10 mouse cellular contexts compared by ENCODE assay signal in genomic region chr4:87229224-87229959, GRCm38 (mm10). TPM values are rescaled to one million over a fixed set of nuclear protein-coding genes. Genes with fewer than 3 reads are reported as not detected.
A peak's percentile ranks its signal among the peaks of the same experiment; 100 is the strongest.
DNase-seq lines count a peak whose midpoint lies in the region; ATAC-seq and TF ChIP-seq lines count a peak whose summit lies in the region.
"Had no signal": no experiment of that assay in that cellular context is flagged by ENCODE, and none has a peak within 500 bp of the region (broad histone marks: within the 10 kb centered on the region; RNA-seq: fewer than 3 reads in every experiment).

No protein-coding gene starts in this region.

- 9% methylated on average over 14 of the region's 14 CpGs for WGBS in cerebellum, adult 2 months
- 13% methylated on average over 14 of the region's 14 CpGs for WGBS in limb, embryonic 13.5 days
- WGBS in stomach, embryonic 14.5 days: 18% methylated on average over 14 of the region's 14 CpGs

- ATAC-seq in limb, embryonic 13.5 days (ENCODE audit: low FRiP score, low read depth): 0 out of 2 replicates have a peak, but pooled peaks have one; percentile 9
- no peak for ATAC-seq in stomach, embryonic 14.5 days (ENCODE audit: insufficient number of reproducible peaks, insufficient read depth, low FRiP score, low read depth)
- no peak for ATAC-seq in megakaryocyte progenitor cell, adult 5-6 weeks (replicated peaks; ENCODE audit: poor library complexity)

- TF ChIP-seq POLR2A in cerebellum, adult 2 months (IDR thresholded peaks at IDR 0.05; ENCODE audit: borderline replicate concordance, insufficient read depth, low read length): no peak
- no peak for TF ChIP-seq POLR2A in testis, adult 2 months (IDR thresholded peaks at IDR 0.05; ENCODE audit: control insufficient read depth, low read depth, low read length)

- H3K9me3 ChIP-seq in limb, embryonic 13.5 days: no peaks in the 10 kb centered on the region
- no peaks in the 10 kb centered on the region for H3K9me3 ChIP-seq in stomach, embryonic 14.5 days (ENCODE audit: control insufficient read depth, low read depth, low read length)

- peak in 1 of 2 experiments; percentile 29 for DNase-seq in cerebellum, adult 2 months
- DNase-seq in cerebellum, adult 18-20 months: no peak
- DNase-seq in testis, postnatal 14 days (ENCODE audit: low spot score): no peak
- no peak for DNase-seq in layer of hippocampus, postnatal 25 days (ENCODE audit: extremely low spot score in 1 of 2, low spot score in 1 of 2)

- H3K4me3 ChIP-seq in cerebellum, adult 2 months (replicated peaks; ENCODE audit: insufficient read depth, low read depth, low read length): peak overlapping the region; percentile 75
- H3K4me3 ChIP-seq in testis, adult 2 months (ENCODE audit: control insufficient read depth, low read depth, low read length): peak overlapping the region; percentile 73
- H3K4me3 ChIP-seq in limb, embryonic 13.5 days: peak overlapping the region; percentile 57
- peak overlapping the region; percentile 44 for H3K4me3 ChIP-seq in stomach, embryonic 14.5 days (ENCODE audit: low read depth, low read length)
- H3K4me3 ChIP-seq: erythroblast, embryonic 14.5 days had no signal

- peak overlapping the region; percentile 61; the same call in 1 of the 2 replicates for H3K9ac ChIP-seq in limb, embryonic 13.5 days
- no peak overlapping the region; the same call in 1 of the 2 replicates for H3K9ac ChIP-seq in stomach, embryonic 14.5 days (replicated peaks; ENCODE audit: low read depth, low read length)

- H3K27me3 ChIP-seq in cerebellum, adult 2 months (ENCODE audit: control insufficient read depth, insufficient read depth, low read length): no peaks in the 10 kb centered on the region; the same call in 1 of the 2 replicates
- H3K27me3 ChIP-seq in testis, adult 2 months (ENCODE audit: control insufficient read depth, insufficient read depth, low read length): no peaks in the 10 kb centered on the region
- H3K27me3 ChIP-seq in limb, embryonic 13.5 days: peaks cover 48% of the 10 kb centered on the region
- H3K27me3 ChIP-seq in stomach, embryonic 14.5 days (ENCODE audit: control insufficient read depth, insufficient read depth, low read length): 0 out of 2 replicates have a peak, but pooled peaks cover 10% of the 10 kb centered on the region

- H3K36me3 ChIP-seq in testis, adult 2 months (ENCODE audit: control insufficient read depth, insufficient read depth, low read length): no peaks in the 10 kb centered on the region
- H3K36me3 ChIP-seq in limb, embryonic 13.5 days: no peaks in the 10 kb centered on the region
- no peaks in the 10 kb centered on the region for H3K36me3 ChIP-seq in stomach, embryonic 14.5 days (ENCODE audit: control insufficient read depth, insufficient read depth, low read length)

- H3K4me2 ChIP-seq in limb, embryonic 13.5 days (replicated peaks): peak overlapping the region; percentile 96
- H3K4me2 ChIP-seq in stomach, embryonic 14.5 days (replicated peaks; ENCODE audit: low read depth, low read length): peak overlapping the region; percentile 97

- peak overlapping the region; percentile 20; the same call in 1 of the 2 replicates for H3K27ac ChIP-seq in cerebellum, adult 2 months (ENCODE audit: insufficient read depth, low read length)
- no peak overlapping the region for H3K27ac ChIP-seq in testis, adult 2 months (ENCODE audit: control insufficient read depth, insufficient read depth, low read depth, low read length)
- no peak overlapping the region for H3K27ac ChIP-seq in limb, embryonic 13.5 days
- no peak overlapping the region for H3K27ac ChIP-seq in stomach, embryonic 14.5 days (ENCODE audit: low read length)

- TF ChIP-seq CTCF in cerebellum, adult 2 months (IDR thresholded peaks at IDR 0.05; ENCODE audit: borderline replicate concordance, insufficient read depth, low read depth, low read length): no peak
- no peak for TF ChIP-seq CTCF in testis, adult 2 months (IDR thresholded peaks at IDR 0.05; ENCODE audit: control insufficient read depth, insufficient read depth, insufficient replicate concordance, low read depth, low read length)

- no peaks in the 10 kb centered on the region for H3K4me1 ChIP-seq in cerebellum, adult 2 months (ENCODE audit: control insufficient read depth, insufficient read depth, low read length)
- peaks cover 8% of the 10 kb centered on the region for H3K4me1 ChIP-seq in testis, adult 2 months (ENCODE audit: control insufficient read depth, insufficient read depth, low read length)
- H3K4me1 ChIP-seq in limb, embryonic 13.5 days: peaks cover 10% of the 10 kb centered on the region
- 0 out of 2 replicates have a peak, but pooled peaks cover 2% of the 10 kb centered on the region for H3K4me1 ChIP-seq in stomach, embryonic 14.5 days (ENCODE audit: control insufficient read depth, insufficient read depth, low read length)

RNA-seq across cellular contexts. Expression of gene Slc24a2, which starts 0.9 kb away (rescaled TPM):
- polyA plus RNA-seq in cerebellum, adult 2 months (2012; rRNA removed): 82.1 and 83.2 TPM in 2 replicates
- 0.17 and 0.40 TPM in 2 replicates for polyA plus RNA-seq in testis, adult 2 months (2012; rRNA removed)
- 0.92 and 1.0 TPM in 2 replicates for polyA plus RNA-seq in limb, embryonic 13.5 days (2015; fragmentation: Nextera tagmentation; extraction: Ambion mirVana)
- polyA plus RNA-seq in stomach, embryonic 14.5 days (2014; fragmentation: Nextera tagmentation; extraction: Ambion mirVana): 0.11 and 0.14 TPM in 2 replicates
- total RNA-seq in megakaryocyte progenitor cell, adult 5-6 weeks (2015): not detected in 2 replicates
- not detected in 2 replicates for total RNA-seq in megakaryocyte progenitor cell, adult 5-6 weeks (2017)
- 100 to 1,000 TPM; 339 to 378 TPM for total RNA-seq in layer of hippocampus, postnatal 25 days (2021)
- polyA plus RNA-seq: C2C12; erythroblast, embryonic 14.5 days had no signal

Comparison
In these comparisons a context has a peak if more than half of its experiments do, and no peak if none do; other contexts are left out.
1. RNA of gene Slc24a2, which starts 0.9 kb away (polyA plus RNA-seq): 82.1 to 83.2 TPM in cerebellum, adult 2 months; 0.92 to 1.0 TPM in limb, embryonic 13.5 days, 0.17 to 0.40 TPM in testis, adult 2 months and 0.11 to 0.14 TPM in stomach, embryonic 14.5 days; every median in the first group is over 10 times any median in the second.
2. Peak in every context shown above with its lines, with median percentiles within 50 percentile points of each other: H3K4me3 ChIP-seq.